Mouse (Mus musculus): Measurements from ENCODE around the gene Atxn7l1.

GRCm38 (mm10) chr12:33404996-33405395, 257.5 kb downstream of the Atxn7l1 start:
- TF ChIP-seq CTCF (IDR thresholded peaks at IDR 0.05; ENCODE audit: extremely low read depth, insufficient read depth, insufficient read length, insufficient replicate concordance) (no peak), POLR2A (IDR thresholded peaks at IDR 0.05; ENCODE audit: low read depth, low read length) (no peak)

Data from spleen, adult 2 months (tissue).